Mouse (Mus musculus) ovary, adult 18-20 months (tissue): Measurements from ENCODE around the gene Phf21a.

Source experiments
- DNase-seq: peaks from one replicate; pipeline ENCODE4 v3.0.0; 2022; ENCODE audit warnings: low spot score, mixed read lengths

Phf21a gene

GRCm38 (mm10) chr2:92092817-92093216, at the start of gene Phf21a:
TSS of gene Phf21a (plus strand) at chr2:92093117.
- no peak for DNase-seq

- no peak for DNase-seq
Observed at GRCm38 (mm10) chr2:92043285-92043684, 49.6 kb upstream of the Phf21a start.

- no peak for DNase-seq
Observed at GRCm38 (mm10) chr2:92047601-92048000, 45.3 kb upstream of the Phf21a start.

GRCm38 (mm10) chr2:92048034-92048690, 44.8 kb upstream of the Phf21a start:
- no peak for DNase-seq

- no peak for DNase-seq
Observed at GRCm38 (mm10) chr2:92052188-92052587, 40.7 kb upstream of the Phf21a start.

GRCm38 (mm10) chr2:92052754-92053153, 40.2 kb upstream of the Phf21a start:
- DNase-seq = no peak

GRCm38 (mm10) chr2:92055101-92055813, 37.7 kb upstream of the Phf21a start:
- peak; percentile 93 for DNase-seq

GRCm38 (mm10) chr2:92055831-92056236, 37.1 kb upstream of the Phf21a start:
- peak; percentile 27 for DNase-seq

GRCm38 (mm10) chr2:92056760-92057159, 36.2 kb upstream of the Phf21a start:
- no peak for DNase-seq

- DNase-seq = peak; percentile 84
Observed at GRCm38 (mm10) chr2:92058469-92058868, 34.4 kb upstream of the Phf21a start.

GRCm38 (mm10) chr2:92058936-92059335, 34.0 kb upstream of the Phf21a start:
- DNase-seq = peak; percentile 18

- peak; percentile 83 for DNase-seq
Observed at GRCm38 (mm10) chr2:92059481-92060220, 33.3 kb upstream of the Phf21a start.

GRCm38 (mm10) chr2:92060291-92060690, 32.6 kb upstream of the Phf21a start:
- no peak for DNase-seq

GRCm38 (mm10) chr2:92061337-92061736, 31.6 kb upstream of the Phf21a start:
- DNase-seq = no peak

GRCm38 (mm10) chr2:92063106-92063505, 29.8 kb upstream of the Phf21a start:
- DNase-seq = no peak

- DNase-seq = no peak
Observed at GRCm38 (mm10) chr2:92065269-92065888, 27.5 kb upstream of the Phf21a start.

GRCm38 (mm10) chr2:92065938-92066337, 27.0 kb upstream of the Phf21a start:
- no peak for DNase-seq

- no peak for DNase-seq
Observed at GRCm38 (mm10) chr2:92066899-92067298, 26.0 kb upstream of the Phf21a start.

- DNase-seq = no peak
Observed at GRCm38 (mm10) chr2:92067600-92067999, 25.3 kb upstream of the Phf21a start.

GRCm38 (mm10) chr2:92069630-92070029, 23.3 kb upstream of the Phf21a start:
- no peak for DNase-seq

GRCm38 (mm10) chr2:92071143-92071542, 21.8 kb upstream of the Phf21a start:
- DNase-seq = no peak

GRCm38 (mm10) chr2:92076086-92076692, 16.7 kb upstream of the Phf21a start:
- DNase-seq = no peak
